Mouse (Mus musculus) midbrain, embryonic 10.5 days (tissue): Measurements from ENCODE around the gene Pla2g2d. TPM values are rescaled to one million over a fixed set of nuclear protein-coding genes. Genes with fewer than 3 reads are reported as not detected.

Experiments
- DNase-seq: peaks from one replicate; pipeline ENCODE4 v3.0.0-alpha.2; 2017; ENCODE audit warnings: low spot score
- H3K27ac ChIP-seq: fragments of 300-500 bp; sonication (generic); replicated peaks from 2 replicates; pipeline ENCODE4 v1.5.1; 2016; ENCODE audit warnings: mild to moderate bottlenecking
- H3K27me3 ChIP-seq: fragments of 300-500 bp; sonication (generic); 2 replicates; pipeline ENCODE4 v1.6.1; 2016; ENCODE audit warnings: low read depth, mild to moderate bottlenecking; ENCODE audit not compliant: poor library complexity, severe bottlenecking
- H3K36me3 ChIP-seq: fragments of 300-500 bp; sonication (generic); 2 replicates; pipeline ENCODE4 v1.6.1; 2016; ENCODE audit warnings: mild to moderate bottlenecking, moderate library complexity
- H3K4me1 ChIP-seq: fragments of 300-500 bp; sonication (generic); 2 replicates; pipeline ENCODE4 v1.6.1; 2016
- H3K4me3 ChIP-seq: fragments of 300-500 bp; sonication (generic); 2 replicates; pipeline ENCODE4 v1.5.1; 2016; ENCODE audit warnings: mild to moderate bottlenecking, moderate library complexity
- H3K9me3 ChIP-seq: fragments of 300-500 bp; sonication (generic); replicated peaks from 2 replicates; pipeline ENCODE4 v1.6.1; 2016; ENCODE audit warnings: mild to moderate bottlenecking
- WGBS: fragments of 180-500 bp; shearing (Covaris S2); methylation state at CpG from one replicate; pipeline ENCODE4 v1.1.7; 2016; 5-methylcytosine and 5-hydroxymethylcytosine counted together
- polyA plus RNA-seq: library from polyadenylated mRNA; unstranded; fragments of >200 nt; fragmentation: Nextera tagmentation; extraction: Ambion mirVana; gene quantifications from 2 replicates; pipeline ENCODE4 v1.2.1, GENCODE M21; 2016

Pla2g2d gene
- 0.56 and 0.78 TPM in 2 replicates for polyA plus RNA-seq

- no peak for DNase-seq
- H3K36me3 ChIP-seq, result no peaks in the 10 kb centered on the region
- no peak within 1 kb of the TSS for H3K4me3 ChIP-seq
- H3K9me3 ChIP-seq, result no peaks in the 10 kb centered on the region
- H3K27ac ChIP-seq, result no peak within 1 kb of the TSS
- peaks cover 19% of the 10 kb centered on the region for H3K4me1 ChIP-seq
- no peaks in the 10 kb centered on the region for H3K27me3 ChIP-seq
- 88% methylated on average over 6 of the region's 6 CpGs for WGBS
Observed at GRCm38 (mm10) chr4:138775435-138775834, at the start of gene Pla2g2d. Gene Pla2g2d (plus strand): TSS chr4:138775735.

- Histone ChIP-seq H3K27ac (peak overlapping the region; percentile 84), H3K4me3 (peak overlapping the region; percentile 53; the same call in 1 of the 2 replicates), H3K27me3 (peaks cover 4% of the 10 kb centered on the region), H3K36me3 (no peaks in the 10 kb centered on the region), H3K9me3 (no peaks in the 10 kb centered on the region), H3K4me1 (peaks cover 42% of the 10 kb centered on the region)
- 84% methylated on average over 5 of the region's 5 CpGs for WGBS
- DNase-seq, result no peak
Observed at GRCm38 (mm10) chr4:138725751-138726150, 49.8 kb upstream of the Pla2g2d start.

GRCm38 (mm10) chr4:138729018-138729703, 46.4 kb upstream of the Pla2g2d start:
- Histone ChIP-seq H3K4me1 (peaks cover 32% of the 10 kb centered on the region), H3K4me3 (no peak overlapping the region), H3K27ac (no peak overlapping the region), H3K9me3 (no peaks in the 10 kb centered on the region), H3K36me3 (no peaks in the 10 kb centered on the region), H3K27me3 (peaks cover 4% of the 10 kb centered on the region)
- peak; percentile 31 for DNase-seq
- 33% methylated on average over 9 of the region's 9 CpGs for WGBS

GRCm38 (mm10) chr4:138734105-138734504, 41.4 kb upstream of the Pla2g2d start:
- 81% methylated on average over 7 of the region's 7 CpGs for WGBS
- H3K36me3 ChIP-seq, result no peaks in the 10 kb centered on the region
- H3K27ac ChIP-seq, result no peak overlapping the region
- no peak for DNase-seq
- no peaks in the 10 kb centered on the region for H3K9me3 ChIP-seq
- no peaks in the 10 kb centered on the region; the same call in 1 of the 2 replicates for H3K27me3 ChIP-seq
- H3K4me1 ChIP-seq, result peaks cover 26% of the 10 kb centered on the region
- no peak overlapping the region for H3K4me3 ChIP-seq

GRCm38 (mm10) chr4:138734863-138735262, 40.7 kb upstream of the Pla2g2d start:
- H3K9me3 ChIP-seq, result no peaks in the 10 kb centered on the region
- H3K36me3 ChIP-seq, result no peaks in the 10 kb centered on the region
- no peak overlapping the region for H3K27ac ChIP-seq
- H3K4me1 ChIP-seq, result peaks cover 26% of the 10 kb centered on the region
- no peak overlapping the region for H3K4me3 ChIP-seq
- no peaks in the 10 kb centered on the region; the same call in 1 of the 2 replicates for H3K27me3 ChIP-seq
- 95% methylated on average over 4 of the region's 4 CpGs for WGBS
- no peak for DNase-seq

GRCm38 (mm10) chr4:138737031-138737430, 38.5 kb upstream of the Pla2g2d start, which contains the start of gene Ubxn10:
Gene Ubxn10 (minus strand): TSS chr4:138737167.
- peak within 1 kb of the TSS; percentile 71; the same call in 1 of the 2 replicates for H3K27ac ChIP-seq
- H3K4me1 ChIP-seq, result peaks cover 32% of the 10 kb centered on the region
- no peak for DNase-seq
- WGBS, result 81% methylated on average over 7 of the region's 7 CpGs
- H3K9me3 ChIP-seq, result no peaks in the 10 kb centered on the region
- H3K4me3 ChIP-seq, result no peak within 1 kb of the TSS
- H3K36me3 ChIP-seq, result no peaks in the 10 kb centered on the region
- no peaks in the 10 kb centered on the region for H3K27me3 ChIP-seq

- H3K4me3 ChIP-seq, result no peak overlapping the region
- peak overlapping the region; percentile 71 for H3K27ac ChIP-seq
- no peaks in the 10 kb centered on the region for H3K9me3 ChIP-seq
- no peaks in the 10 kb centered on the region for H3K36me3 ChIP-seq
- DNase-seq, result peak; percentile 41
- 13% methylated on average over 7 of the region's 7 CpGs for WGBS
- no peaks in the 10 kb centered on the region for H3K27me3 ChIP-seq
- peaks cover 49% of the 10 kb centered on the region for H3K4me1 ChIP-seq
Observed at GRCm38 (mm10) chr4:138739136-138739851, 36.2 kb upstream of the Pla2g2d start.

GRCm38 (mm10) chr4:138745884-138746283, 29.7 kb upstream of the Pla2g2d start:
- H3K4me1 ChIP-seq, result peaks cover 41% of the 10 kb centered on the region
- WGBS, result 64% methylated on average over 4 of the region's 4 CpGs
- DNase-seq, result no peak
- no peaks in the 10 kb centered on the region for H3K9me3 ChIP-seq
- no peaks in the 10 kb centered on the region for H3K27me3 ChIP-seq
- peak overlapping the region; percentile 38 for H3K27ac ChIP-seq
- H3K36me3 ChIP-seq, result no peaks in the 10 kb centered on the region
- no peak overlapping the region for H3K4me3 ChIP-seq

GRCm38 (mm10) chr4:138746866-138747265, 28.7 kb upstream of the Pla2g2d start:
- DNase-seq, result no peak
- H3K27me3 ChIP-seq, result no peaks in the 10 kb centered on the region
- WGBS, result 85% methylated on average over 9 of the region's 9 CpGs
- no peaks in the 10 kb centered on the region for H3K36me3 ChIP-seq
- H3K4me3 ChIP-seq, result no peak overlapping the region
- no peaks in the 10 kb centered on the region for H3K9me3 ChIP-seq
- H3K4me1 ChIP-seq, result peaks cover 38% of the 10 kb centered on the region
- no peak overlapping the region for H3K27ac ChIP-seq

GRCm38 (mm10) chr4:138747851-138748250, 27.7 kb upstream of the Pla2g2d start:
- Histone ChIP-seq H3K4me3 (no peak overlapping the region), H3K9me3 (no peaks in the 10 kb centered on the region), H3K4me1 (peaks cover 28% of the 10 kb centered on the region), H3K27me3 (no peaks in the 10 kb centered on the region), H3K36me3 (no peaks in the 10 kb centered on the region), H3K27ac (0 out of 2 replicates have a peak overlapping the region, but pooled peaks have one; percentile 42)
- WGBS, result 85% methylated on average over 10 of the region's 10 CpGs
- DNase-seq, result no peak

- WGBS, result 54% methylated on average over 8 of the region's 8 CpGs
- Histone ChIP-seq H3K27ac (no peak overlapping the region), H3K4me1 (peaks cover 21% of the 10 kb centered on the region), H3K27me3 (no peaks in the 10 kb centered on the region), H3K9me3 (no peaks in the 10 kb centered on the region), H3K36me3 (no peaks in the 10 kb centered on the region), H3K4me3 (no peak overlapping the region)
- peak; percentile 43 for DNase-seq
Observed at GRCm38 (mm10) chr4:138748369-138749072, 27.0 kb upstream of the Pla2g2d start.

- WGBS, result 94% methylated on average over 6 of the region's 6 CpGs
- Histone ChIP-seq H3K4me3 (no peak overlapping the region), H3K27me3 (no peaks in the 10 kb centered on the region), H3K36me3 (no peaks in the 10 kb centered on the region), H3K4me1 (peaks cover 9% of the 10 kb centered on the region; the same call in 1 of the 2 replicates), H3K9me3 (no peaks in the 10 kb centered on the region), H3K27ac (no peak overlapping the region)
- no peak for DNase-seq
Observed at GRCm38 (mm10) chr4:138752603-138753002, 22.9 kb upstream of the Pla2g2d start.
